Mouse (Mus musculus): ENCODE data around the gene Cdk2ap2.
A peak's percentile ranks its signal among the peaks of the same experiment; 100 is the strongest.
"Not testable (repeated sequence)": the region's sequence is repeated elsewhere in the genome, so short reads cannot be mapped to it uniquely, and the experiment has no call there.

Cdk2ap2 gene

DNA sequence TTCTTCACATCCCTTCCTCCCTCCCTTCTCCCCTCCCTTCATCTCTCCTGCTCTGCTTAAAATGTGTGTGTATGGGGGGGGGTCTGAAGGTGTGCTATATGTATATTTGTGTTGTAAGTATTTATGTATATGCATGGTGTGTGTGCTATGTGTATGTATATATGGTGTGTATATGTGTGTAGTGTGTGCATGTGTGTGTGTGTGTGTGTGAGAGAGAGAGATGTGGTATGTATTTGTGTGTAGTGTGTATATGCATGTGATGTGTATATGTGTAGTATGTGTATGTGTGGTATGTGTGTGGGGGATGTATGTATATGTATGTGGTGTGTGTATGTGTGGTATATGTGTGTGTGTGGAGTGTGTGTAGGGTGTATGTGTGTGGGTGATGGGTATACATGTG, 30.1 kb upstream of the Cdk2ap2 start:
- no peak for DNase-seq (ENCODE audit: low read depth, low spot score)

- not testable (repeated sequence) for DNase-seq (ENCODE audit: low read depth, low spot score)
Observed at GRCm38 (mm10) chr19:4068242-4068641, 28.7 kb upstream of the Cdk2ap2 start.

DNA sequence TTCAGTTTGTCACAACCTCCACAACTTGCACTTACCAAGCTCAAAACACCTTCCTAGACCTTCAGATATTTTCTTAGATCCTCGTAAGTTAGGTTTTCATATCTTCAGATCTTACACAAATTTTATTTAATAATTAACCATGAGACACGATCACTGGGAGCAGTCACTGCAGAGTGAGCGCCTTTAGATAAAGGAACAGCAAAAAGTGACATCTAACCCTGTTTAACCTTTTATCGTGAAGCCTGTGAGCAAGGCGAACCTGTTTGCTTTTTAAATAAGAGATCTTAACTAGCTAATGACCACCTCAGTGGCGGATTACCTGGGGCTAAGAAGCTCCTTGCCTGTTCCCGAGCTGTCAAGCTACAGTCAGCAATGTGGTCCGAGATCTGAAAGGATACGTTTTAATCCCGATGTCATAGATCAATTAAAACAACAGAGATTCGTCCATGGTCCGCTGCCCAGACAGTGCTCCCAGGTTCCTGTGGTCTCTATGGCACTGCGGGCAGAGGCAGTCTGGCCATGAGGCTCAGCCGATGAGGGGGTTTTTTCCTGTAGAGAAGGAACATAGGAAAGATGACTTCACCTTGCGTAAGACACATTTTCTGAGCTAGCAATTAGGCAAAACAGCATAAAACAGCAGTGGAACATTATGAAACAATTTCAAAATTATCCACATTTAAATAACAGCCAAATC, 28.1 kb upstream of the Cdk2ap2 start:
- DNase-seq (ENCODE audit: low read depth, low spot score): no peak

DNA sequence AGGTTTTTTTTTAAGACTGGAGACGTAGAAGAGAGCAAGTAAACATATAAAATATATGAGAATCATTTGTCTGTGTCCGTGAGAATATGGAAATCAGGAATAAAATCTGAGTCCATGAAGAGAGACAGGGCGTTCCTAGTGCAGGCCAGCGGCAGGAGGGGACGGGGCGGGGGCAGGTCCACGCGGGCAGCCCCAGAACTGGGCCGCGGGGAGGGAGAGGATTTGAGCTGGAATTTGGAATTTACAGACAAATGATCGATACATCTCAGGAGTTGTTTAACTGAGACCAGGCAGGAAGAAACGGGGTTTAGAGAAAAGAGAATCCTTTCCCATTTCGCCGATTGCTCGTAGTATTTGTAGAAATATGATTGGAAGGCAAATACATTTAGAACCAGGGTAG, 26.7 kb upstream of the Cdk2ap2 start:
- DNase-seq (ENCODE audit: low read depth, low spot score): no peak

DNA sequence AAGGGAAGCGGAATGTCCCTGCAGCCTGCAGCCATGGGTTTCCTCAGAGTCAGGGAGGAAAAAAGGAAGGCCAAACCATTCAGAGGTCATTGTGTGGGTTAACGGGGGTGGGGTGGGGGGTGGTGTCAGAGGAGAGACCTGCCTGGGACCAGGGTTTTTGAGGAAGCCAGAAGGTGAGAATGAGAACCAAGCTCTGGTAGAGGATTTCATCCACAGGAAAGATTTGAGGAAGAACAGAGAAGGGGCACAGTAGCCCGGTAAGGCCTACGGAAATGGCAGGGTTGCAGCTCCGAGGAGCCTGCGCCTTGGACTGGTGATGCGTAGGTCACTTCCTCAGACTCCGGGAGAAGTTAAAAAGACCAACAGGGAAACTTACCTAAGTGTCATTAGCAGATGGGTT, 26.2 kb upstream of the Cdk2ap2 start:
- no peak for DNase-seq (ENCODE audit: low read depth, low spot score)

- no peak for DNase-seq (ENCODE audit: low read depth, low spot score)
Observed at GRCm38 (mm10) chr19:4071406-4071805, 25.6 kb upstream of the Cdk2ap2 start.

- no peak for DNase-seq (ENCODE audit: low read depth, low spot score)
Observed at GRCm38 (mm10) chr19:4072706-4073424, 24.1 kb upstream of the Cdk2ap2 start.

DNA sequence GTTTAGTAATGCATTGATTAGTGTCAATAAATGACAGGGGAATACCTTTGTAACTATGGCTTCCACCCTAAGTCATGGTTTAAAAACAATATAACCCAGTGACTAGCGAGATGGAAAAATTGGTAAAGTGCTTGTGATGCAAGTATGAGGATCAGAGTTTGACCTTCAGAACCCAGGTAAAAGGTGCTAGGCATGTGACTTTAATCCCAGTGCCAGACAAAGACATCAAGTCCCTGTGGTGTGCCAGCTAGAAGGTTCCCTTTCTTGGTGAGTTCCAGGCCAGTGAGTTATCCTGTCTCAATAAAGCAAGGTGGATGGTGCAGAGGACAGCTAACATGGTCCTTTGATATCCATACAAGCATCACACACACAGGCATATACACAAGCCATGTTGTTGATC, 21.5 kb upstream of the Cdk2ap2 start:
- no peak for DNase-seq (ENCODE audit: low read depth, low spot score)

- no peak for DNase-seq (ENCODE audit: low read depth, low spot score)
Observed at GRCm38 (mm10) chr19:4079594-4079993, 17.4 kb upstream of the Cdk2ap2 start.

DNA sequence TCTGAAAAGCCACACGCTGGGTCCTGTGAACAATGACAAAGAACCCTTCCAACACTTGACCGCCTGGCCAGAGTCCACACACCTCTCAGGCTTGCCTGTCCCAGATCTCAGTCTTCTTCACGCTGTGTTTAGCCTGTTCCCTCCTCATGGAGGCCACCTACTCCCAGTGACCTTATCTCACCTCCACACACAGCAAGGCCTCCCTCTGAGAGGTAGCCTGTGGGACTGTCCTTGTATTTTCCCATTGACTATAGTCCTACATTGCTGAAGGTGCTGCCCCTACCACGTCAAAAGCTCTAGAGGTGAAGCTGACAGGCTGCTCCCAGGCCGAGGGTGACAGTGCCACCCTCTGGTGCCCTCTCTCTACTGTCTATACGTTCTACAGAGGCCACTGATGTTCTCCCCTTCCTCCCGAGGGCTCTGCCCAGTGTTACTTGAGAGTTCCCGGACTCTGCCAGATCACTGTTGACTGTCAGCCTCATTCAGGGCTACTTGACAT, 16.4 kb upstream of the Cdk2ap2 start:
- DNase-seq (ENCODE audit: low read depth, low spot score): no peak

DNA sequence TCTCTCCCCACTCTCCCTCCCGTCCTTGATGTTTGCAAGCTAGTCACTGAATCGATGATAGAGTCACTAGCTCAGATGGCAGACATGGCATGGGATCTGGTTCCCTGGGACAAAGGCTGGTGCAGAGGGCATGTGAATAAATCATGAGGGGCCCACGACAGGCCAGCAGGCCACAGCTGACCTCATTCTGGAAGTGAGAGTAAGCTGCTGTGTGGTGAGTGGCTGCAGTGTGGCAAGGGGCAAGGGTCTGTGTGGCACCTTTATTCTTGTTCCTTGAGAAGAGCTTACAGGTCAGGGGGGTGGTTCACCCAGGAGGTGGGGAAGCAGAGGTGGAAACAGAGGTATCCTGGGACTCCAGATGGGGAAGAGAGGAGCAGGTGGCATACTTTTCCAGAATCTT, 15.6 kb upstream of the Cdk2ap2 start, which contains the start of gene Cabp2:
TSS of gene Cabp2 (plus strand) at position 185 of the 400 bp plus-strand sequence.
- no peak for DNase-seq (ENCODE audit: low read depth, low spot score)

GRCm38 (mm10) chr19:4082219-4082965, 14.6 kb upstream of the Cdk2ap2 start:
- DNase-seq (ENCODE audit: low read depth, low spot score): no peak

DNA sequence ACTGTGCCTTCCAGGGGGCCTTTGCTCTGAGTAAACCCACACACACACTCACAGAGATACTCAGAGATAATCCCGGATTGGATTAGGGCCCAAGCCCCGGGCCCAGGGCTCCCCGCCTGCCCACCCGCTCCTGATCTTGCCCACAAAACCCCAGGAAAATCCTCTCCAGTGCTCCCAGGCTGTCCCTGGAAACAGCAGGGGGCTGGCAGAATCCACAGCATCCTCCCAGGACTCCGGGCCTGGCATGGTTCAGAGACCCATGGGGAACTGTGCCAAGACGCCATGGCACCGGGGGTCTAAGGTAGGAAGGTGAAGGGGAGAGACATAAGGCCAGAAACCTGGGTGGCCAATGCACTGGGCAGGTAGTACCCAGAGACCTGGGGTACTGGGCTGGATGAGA, 13.7 kb upstream of the Cdk2ap2 start:
- no peak for DNase-seq (ENCODE audit: low read depth, low spot score)

DNA sequence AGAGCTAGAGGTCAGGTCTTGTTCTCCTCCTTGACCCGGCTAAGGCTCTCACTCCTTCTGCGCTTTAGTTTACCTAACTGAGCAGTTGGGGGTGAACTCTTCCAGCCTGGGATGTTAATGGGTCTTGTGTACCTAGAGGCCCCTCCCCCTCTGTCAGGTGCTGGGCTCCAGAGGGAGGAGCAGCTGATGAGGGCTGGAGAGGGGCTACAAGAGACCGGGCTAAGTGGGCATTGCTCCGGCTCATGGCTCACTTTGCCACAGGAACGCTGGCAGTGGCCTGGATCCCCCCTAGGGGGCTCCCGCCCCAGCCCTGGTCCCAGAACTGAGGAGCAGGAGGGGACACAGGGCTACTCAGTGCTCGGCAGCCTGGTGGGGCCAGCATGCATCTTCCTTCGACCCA, 13.2 kb upstream of the Cdk2ap2 start:
- DNase-seq (ENCODE audit: low read depth, low spot score): no peak

GRCm38 (mm10) chr19:4084984-4085383, 12.0 kb upstream of the Cdk2ap2 start:
- DNase-seq (ENCODE audit: low read depth, low spot score): no peak

DNA sequence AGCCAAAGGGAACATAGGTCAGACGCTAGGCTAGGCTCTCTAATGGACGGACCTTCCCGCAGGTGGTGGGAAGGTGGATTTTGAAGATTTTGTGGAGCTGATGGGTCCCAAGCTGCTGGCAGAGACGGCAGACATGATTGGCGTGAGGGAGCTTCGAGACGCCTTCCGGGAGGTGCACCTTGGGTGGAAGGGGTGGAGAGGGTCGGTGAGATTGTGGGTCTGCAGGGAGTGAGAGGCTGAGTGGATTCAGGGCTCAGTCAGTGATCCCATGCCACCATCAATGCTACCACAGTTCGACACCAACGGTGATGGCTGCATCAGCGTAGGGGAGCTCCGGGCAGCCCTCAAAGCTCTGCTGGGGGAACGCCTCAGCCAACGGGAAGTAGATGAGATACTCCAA, 10.8 kb upstream of the Cdk2ap2 start:
- no peak for DNase-seq (ENCODE audit: low read depth, low spot score)

DNA sequence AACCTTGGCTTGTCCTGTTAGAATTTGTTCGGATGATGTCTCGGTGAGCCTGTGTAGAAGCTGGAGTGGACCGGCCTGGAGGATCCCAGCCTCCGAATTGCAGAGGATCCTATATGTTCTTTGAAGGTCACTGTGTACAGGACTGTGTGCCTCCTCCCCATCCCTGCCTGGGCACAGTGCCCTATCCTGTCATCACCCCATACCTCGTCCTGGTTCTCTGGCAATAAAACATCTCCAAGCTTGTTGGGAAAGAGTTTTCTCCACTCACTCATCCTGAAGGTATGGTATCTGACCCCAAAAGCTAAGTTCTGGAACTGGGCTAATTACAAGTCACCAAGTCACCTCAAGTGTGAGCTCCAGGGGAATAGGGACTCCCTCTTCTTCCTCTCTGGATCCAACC, 9.9 kb upstream of the Cdk2ap2 start:
- no peak for DNase-seq (ENCODE audit: low read depth, low spot score)

DNA sequence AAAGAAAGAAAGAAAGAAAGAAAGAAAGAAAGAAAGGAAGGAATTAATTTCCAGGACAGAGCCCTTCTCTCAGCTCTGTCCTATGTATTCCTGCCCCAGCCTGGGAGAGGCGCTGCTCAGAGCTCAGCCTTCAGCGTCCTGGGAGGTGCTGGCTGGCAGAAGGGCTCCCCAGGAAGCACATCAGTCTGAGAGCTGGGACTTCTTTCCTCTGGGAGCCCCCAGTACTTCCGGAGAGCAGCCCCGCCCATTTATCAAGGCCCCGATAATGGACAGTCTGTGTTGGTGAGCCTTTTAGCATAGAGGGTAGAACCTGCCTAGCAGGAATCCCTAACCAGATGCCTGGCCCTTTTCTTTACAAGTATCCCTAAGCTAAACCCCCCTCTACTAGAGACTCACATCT, 8.8 kb upstream of the Cdk2ap2 start:
- DNase-seq (ENCODE audit: low read depth, low spot score): peak; percentile 46

- DNase-seq (ENCODE audit: low read depth, low spot score): no peak
Observed at GRCm38 (mm10) chr19:4089128-4089527, 7.9 kb upstream of the Cdk2ap2 start.

DNA sequence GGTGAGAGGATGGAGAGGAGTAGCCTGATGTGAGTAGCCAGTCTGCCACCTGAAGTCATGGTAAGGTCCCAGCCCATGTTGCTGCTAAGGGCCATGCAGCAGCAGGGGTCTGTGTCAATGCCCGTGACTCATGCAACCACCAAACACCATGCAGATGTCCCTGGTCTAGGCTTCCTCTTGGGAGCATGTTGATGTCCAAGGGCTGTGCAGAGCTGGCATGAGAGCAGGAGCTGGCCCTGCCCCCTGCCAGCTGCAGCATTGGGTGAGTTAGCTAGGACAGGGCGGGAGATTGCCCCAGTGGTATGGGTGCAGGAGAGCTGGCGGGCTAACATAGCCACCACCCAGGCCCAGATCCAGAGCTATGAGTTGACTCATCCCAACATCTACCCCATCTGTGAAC, 6.5 kb upstream of the Cdk2ap2 start:
- DNase-seq (ENCODE audit: low read depth, low spot score): no peak

DNA sequence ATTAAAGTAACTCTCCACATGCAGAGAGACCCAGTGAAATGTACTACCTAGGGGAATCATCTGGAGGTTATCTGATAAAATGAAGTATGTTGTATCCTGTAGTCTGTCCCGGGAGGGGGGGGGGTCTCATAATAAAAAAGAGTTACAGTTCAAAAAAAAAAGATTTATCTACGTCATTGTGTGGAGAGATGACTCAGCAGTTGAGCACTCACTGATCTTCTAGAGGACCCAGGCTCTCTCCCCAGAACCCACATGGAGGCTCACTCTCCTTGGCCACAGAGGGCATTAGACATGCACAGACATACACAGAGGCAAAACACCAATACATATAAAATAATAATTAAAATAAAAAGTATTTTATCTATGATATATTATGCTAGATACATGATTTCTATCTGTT, 5.6 kb upstream of the Cdk2ap2 start:
- DNase-seq (ENCODE audit: low read depth, low spot score): no peak

DNA sequence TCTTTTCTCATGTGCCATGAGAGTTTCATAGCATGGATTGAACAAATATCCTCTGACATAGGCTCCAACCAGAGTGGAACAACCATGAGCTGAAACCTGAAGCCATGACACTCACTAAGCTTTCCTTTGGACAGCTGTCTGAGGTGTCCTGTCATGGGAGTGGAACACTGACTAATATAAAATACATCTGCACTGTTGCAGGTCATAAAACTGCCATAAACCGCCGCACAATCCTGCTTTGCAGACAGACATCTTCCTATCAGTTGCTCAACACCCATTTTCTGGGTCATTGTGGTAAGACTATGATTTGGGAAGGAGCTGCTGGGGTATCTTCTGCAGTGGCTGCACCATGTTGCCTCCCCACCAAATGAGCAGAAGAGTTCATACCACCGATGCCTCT, 4.2 kb upstream of the Cdk2ap2 start:
- DNase-seq (ENCODE audit: low read depth, low spot score): no peak

Measured in R1 (cell line).